Mouse (Mus musculus): ENCODE data around the gene Lamtor2. TPM values are rescaled to one million over a fixed set of nuclear protein-coding genes. Genes with fewer than 3 reads are reported as not detected.
A peak's percentile ranks its signal among the peaks of the same experiment; 100 is the strongest.
"Not testable (repeated sequence)": the region's sequence is repeated elsewhere in the genome, so short reads cannot be mapped to it uniquely, and the experiment has no call there.

Lamtor2 gene
- total and polyA plus RNA-seq, 3 experiments: 125 to 188 TPM; not detected in 1

- peaks cover 17 to 18% of the 10 kb centered on the region in 2 experiments for H3K36me3 ChIP-seq (ENCODE audit: control insufficient read depth in 1 of 2, insufficient read depth in 2 of 2, low read length in 2 of 2)
- peak overlapping the region; percentile 89 for H3K9ac ChIP-seq (ENCODE audit: control insufficient read depth, low read depth, low read length, poor library complexity, severe bottlenecking)
- H3K27ac ChIP-seq (ENCODE audit: control insufficient read depth, low read depth, low read length): peak overlapping the region; percentile 25; the same call in 1 of the 2 replicates
- peak overlapping the region; percentile 87 to 93 for H3K4me3 ChIP-seq (ENCODE audit: control insufficient read depth in 1 of 2, insufficient read depth in 1 of 2, low read depth in 2 of 2, low read length in 2 of 2)
- TF ChIP-seq MAFK (IDR thresholded peaks at IDR 0.05; ENCODE audit: borderline replicate concordance, low read depth, low read length): no peak
- no peak for TF ChIP-seq GATA1 (IDR thresholded peaks at IDR 0.05; ENCODE audit: low read depth, low read length)
- no peak for TF ChIP-seq ZMIZ1 (IDR thresholded peaks at IDR 0.05; ENCODE audit: low read depth, low read length)
- TF ChIP-seq POLR2AphosphoS2 (IDR thresholded peaks at IDR 0.05; ENCODE audit: low read length): no peak
- no peak for TF ChIP-seq USF2 (IDR thresholded peaks at IDR 0.05; ENCODE audit: borderline replicate concordance in 1 of 2, insufficient read depth in 1 of 2, low read depth in 1 of 2, low read length in 2 of 2)
- no peak for TF ChIP-seq POLR2AphosphoS5 (IDR thresholded peaks at IDR 0.05; ENCODE audit: borderline replicate concordance, low read depth, low read length)
- TF ChIP-seq GABPA (IDR thresholded peaks at IDR 0.05; ENCODE audit: low read depth, low read length): no peak
- no peak for TF ChIP-seq MEF2A (IDR thresholded peaks at IDR 0.05; ENCODE audit: extremely low read depth, insufficient replicate concordance, low read depth, low read length, poor library complexity, severe bottlenecking)
- TF ChIP-seq NRF1 (IDR thresholded peaks at IDR 0.05; ENCODE audit: insufficient read depth, low read depth, low read length, poor library complexity, severe bottlenecking): no peak
- no peak for TF ChIP-seq RAD21 (IDR thresholded peaks at IDR 0.05; ENCODE audit: low read depth, low read length)
- 0 out of 2 replicates have a peak, but pooled peaks have one; percentile 9 for TF ChIP-seq CHD1 (IDR thresholded peaks at IDR 0.05; ENCODE audit: low read depth, low read length)
- TF ChIP-seq SMC3 (IDR thresholded peaks at IDR 0.05; ENCODE audit: low read depth, low read length): no peak
- no peak for TF ChIP-seq KAT2A (conservative IDR thresholded peaks at IDR 0.05; ENCODE audit: low read depth, low read length)
- TF ChIP-seq ELF1 (IDR thresholded peaks at IDR 0.05; ENCODE audit: low read depth, low read length): no peak
- peak; percentile 50 for TF ChIP-seq TAL1 (IDR thresholded peaks at IDR 0.05; ENCODE audit: low read length)
- peak; percentile 3; the same call in 1 of the 2 replicates for TF ChIP-seq MAX (IDR thresholded peaks at IDR 0.05; ENCODE audit: low read length)
- TF ChIP-seq TBP (IDR thresholded peaks at IDR 0.05; ENCODE audit: low read depth, low read length): no peak
- TF ChIP-seq ETS1 (IDR thresholded peaks at IDR 0.05; ENCODE audit: low read depth, low read length): no peak
- no peak for TF ChIP-seq NELFE (IDR thresholded peaks at IDR 0.05; ENCODE audit: low read depth, low read length)
- no peak for TF ChIP-seq CHD2 (IDR thresholded peaks at IDR 0.05; ENCODE audit: low read length)
- no peak; the same call in 1 of the 2 replicates for TF ChIP-seq SIN3A (IDR thresholded peaks at IDR 0.05; ENCODE audit: low read length)
- no peak for TF ChIP-seq MYC (IDR thresholded peaks at IDR 0.05; ENCODE audit: low read depth, low read length)
- TF ChIP-seq BHLHE40 (IDR thresholded peaks at IDR 0.05; ENCODE audit: borderline replicate concordance, low read depth, low read length): no peak
- TF ChIP-seq MYB (IDR thresholded peaks at IDR 0.05; ENCODE audit: low read depth, low read length): no peak
- no peak for TF ChIP-seq USF1 (IDR thresholded peaks at IDR 0.05; ENCODE audit: low read depth, low read length)
- H3K9me3 ChIP-seq (replicated peaks; ENCODE audit: insufficient read depth, low read length): no peaks in the 10 kb centered on the region
- peaks cover 0 to 19% of the 10 kb centered on the region in 2 experiments; a peak in 2 of 4 replicates for H3K4me1 ChIP-seq (ENCODE audit: control insufficient read depth in 1 of 2, insufficient read depth in 2 of 2, low read length in 2 of 2)
- DNase-seq (ENCODE audit: low read depth, low spot score): peak; percentile 47
- peaks cover 21% of the 10 kb centered on the region for H3K79me2 ChIP-seq (ENCODE audit: control insufficient read depth, insufficient read depth, low read length, poor library complexity)
- no peaks in the 10 kb centered on the region for H3K27me3 ChIP-seq (ENCODE audit: control insufficient read depth in 1 of 2, insufficient read depth in 2 of 2, low read length in 2 of 2)
Measured at GRCm38 (mm10) chr3:88578498-88579424, 25.9 kb upstream of the Lamtor2 start.

- not testable (repeated sequence) for H3K9me3 ChIP-seq (replicated peaks; ENCODE audit: insufficient read depth, low read length); H3K9ac ChIP-seq (ENCODE audit: control insufficient read depth, low read depth, low read length, poor library complexity, severe bottlenecking); H3K27me3 ChIP-seq (ENCODE audit: control insufficient read depth in 1 of 2, insufficient read depth in 2 of 2, low read length in 2 of 2); H3K4me3 ChIP-seq (ENCODE audit: control insufficient read depth in 1 of 2, insufficient read depth in 1 of 2, low read depth in 2 of 2, low read length in 2 of 2); DNase-seq (ENCODE audit: low read depth, low spot score); H3K27ac ChIP-seq (ENCODE audit: control insufficient read depth, low read depth, low read length)
- peaks cover 19% of the 10 kb centered on the region for H3K79me2 ChIP-seq (ENCODE audit: control insufficient read depth, insufficient read depth, low read length, poor library complexity)
- peaks cover 0 to 19% of the 10 kb centered on the region in 2 experiments; a peak in 2 of 4 replicates for H3K4me1 ChIP-seq (ENCODE audit: control insufficient read depth in 1 of 2, insufficient read depth in 2 of 2, low read length in 2 of 2)
- peaks cover 12 to 17% of the 10 kb centered on the region in 2 experiments for H3K36me3 ChIP-seq (ENCODE audit: control insufficient read depth in 1 of 2, insufficient read depth in 2 of 2, low read length in 2 of 2)
Measured at GRCm38 (mm10) chr3:88577846-88578245, 25.0 kb upstream of the Lamtor2 start.

All from MEL (cell line).